Mouse (Mus musculus): Measurements from ENCODE around the gene Tmem229a. TPM values are rescaled to one million over a fixed set of nuclear protein-coding genes. Genes with fewer than 3 reads are reported as not detected.

Tmem229a gene
- polyA plus RNA-seq, 1 experiment from 2014 or later: 1.7 TPM

- H3K9ac ChIP-seq: no peak overlapping the region
- no peak overlapping the region for H3K4me3 ChIP-seq (replicated peaks)
- H3K9me3 ChIP-seq: no peaks in the 10 kb centered on the region
- H3K4me2 ChIP-seq: no peak overlapping the region
- peaks cover 5% of the 10 kb centered on the region; the same call in 1 of the 2 replicates for H3K27me3 ChIP-seq
- H3K27ac ChIP-seq: no peak overlapping the region
- H3K36me3 ChIP-seq (replicated peaks): no peaks in the 10 kb centered on the region
- no peak for ATAC-seq (ENCODE audit: low FRiP score)
- 85% methylated on average over 5 of the region's 5 CpGs for WGBS
- H3K4me1 ChIP-seq: peaks cover 11% of the 10 kb centered on the region; the same call in 1 of the 2 replicates
Observed at GRCm38 (mm10) chr6:24952341-24952740, 3.8 kb downstream of the Tmem229a start.

DNA sequence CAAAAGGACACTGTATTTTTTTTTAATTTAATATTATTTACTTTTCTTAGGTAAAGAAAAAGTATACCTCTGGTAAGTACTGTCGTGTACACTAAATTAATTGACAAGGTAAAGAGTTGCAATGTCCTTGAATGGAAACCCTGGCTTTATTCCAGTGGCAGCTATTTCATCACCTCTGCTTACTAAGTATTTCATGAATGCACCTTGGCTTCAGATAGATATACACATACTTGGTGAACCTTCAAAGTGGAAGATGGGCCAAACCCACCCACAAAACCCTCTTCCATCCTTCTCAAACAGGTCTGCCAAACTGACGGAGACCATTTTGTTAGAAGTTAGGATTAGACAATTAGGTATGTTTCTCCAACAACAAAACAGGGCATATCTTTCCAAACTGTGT, 5.4 kb downstream of the Tmem229a start:
- 93% methylated on average over 2 of the region's 2 CpGs for WGBS
- H3K9me3 ChIP-seq: no peaks in the 10 kb centered on the region
- H3K4me1 ChIP-seq: peaks cover 6% of the 10 kb centered on the region; the same call in 1 of the 2 replicates

DNA sequence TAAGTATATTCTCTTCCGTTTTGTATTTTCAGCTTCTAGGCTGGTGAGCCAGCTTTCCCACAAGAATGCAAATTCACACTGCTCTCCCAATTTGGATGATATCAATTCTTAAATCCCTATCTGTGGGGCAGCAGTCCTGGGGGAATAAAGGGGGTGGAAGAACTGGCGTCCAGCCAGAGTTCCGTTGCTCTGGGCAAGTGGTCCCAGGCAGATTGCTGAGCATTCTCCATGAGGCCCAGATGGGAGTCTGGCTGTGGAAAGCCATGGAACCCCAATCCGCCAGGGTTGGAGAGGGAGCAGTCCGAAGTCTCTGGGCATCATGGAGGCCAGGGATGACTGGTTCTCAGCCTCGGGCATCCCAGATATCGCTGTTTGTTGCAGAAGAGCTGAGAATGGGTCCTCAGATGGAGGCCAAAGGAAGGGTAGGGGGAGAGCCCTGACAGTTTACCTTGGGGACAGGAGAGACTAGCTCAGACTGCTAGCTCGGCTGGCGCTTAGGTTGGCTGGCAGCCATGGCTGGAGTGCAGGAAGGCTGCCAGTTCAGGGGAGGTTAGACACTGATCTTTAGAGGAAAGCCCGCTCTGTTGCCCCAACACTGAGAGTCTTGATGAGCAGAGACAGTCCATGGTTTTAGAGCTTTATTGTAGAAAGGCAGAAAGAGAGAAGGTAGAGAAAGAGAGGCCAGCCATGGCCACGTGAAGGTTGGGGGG, 30.9 kb downstream of the Tmem229a start:
- H3K4me2 ChIP-seq: no peak overlapping the region
- no peak for ATAC-seq (ENCODE audit: low FRiP score)
- no peak overlapping the region for H3K27ac ChIP-seq
- H3K9me3 ChIP-seq: no peaks in the 10 kb centered on the region
- no peak overlapping the region for H3K4me3 ChIP-seq (replicated peaks)
- no peaks in the 10 kb centered on the region for H3K27me3 ChIP-seq
- no peaks in the 10 kb centered on the region for H3K36me3 ChIP-seq (replicated peaks)
- 91% methylated on average over 11 of the region's 11 CpGs for WGBS
- H3K9ac ChIP-seq: no peak overlapping the region
- no peaks in the 10 kb centered on the region for H3K4me1 ChIP-seq

More for the DNA sequence above, 5.4 kb downstream of the Tmem229a start:
- Histone ChIP-seq H3K27ac (no peak overlapping the region), H3K4me3 (replicated peaks) (no peak overlapping the region), H3K36me3 (replicated peaks) (no peaks in the 10 kb centered on the region), H3K27me3 (peaks cover 5% of the 10 kb centered on the region; the same call in 1 of the 2 replicates), H3K9ac (no peak overlapping the region), H3K4me2 (no peak overlapping the region)
- no peak for ATAC-seq (ENCODE audit: low FRiP score)

GRCm38 (mm10) chr6:24913591-24913990, 42.5 kb downstream of the Tmem229a start:
- Histone ChIP-seq H3K27me3 (no peaks in the 10 kb centered on the region), H3K36me3 (replicated peaks) (no peaks in the 10 kb centered on the region), H3K4me2 (no peak overlapping the region), H3K9me3 (no peaks in the 10 kb centered on the region), H3K9ac (no peak overlapping the region), H3K4me3 (replicated peaks) (no peak overlapping the region), H3K27ac (no peak overlapping the region), H3K4me1 (no peaks in the 10 kb centered on the region)
- 95% methylated on average over 2 of the region's 2 CpGs for WGBS
- ATAC-seq (ENCODE audit: low FRiP score): no peak

DNA sequence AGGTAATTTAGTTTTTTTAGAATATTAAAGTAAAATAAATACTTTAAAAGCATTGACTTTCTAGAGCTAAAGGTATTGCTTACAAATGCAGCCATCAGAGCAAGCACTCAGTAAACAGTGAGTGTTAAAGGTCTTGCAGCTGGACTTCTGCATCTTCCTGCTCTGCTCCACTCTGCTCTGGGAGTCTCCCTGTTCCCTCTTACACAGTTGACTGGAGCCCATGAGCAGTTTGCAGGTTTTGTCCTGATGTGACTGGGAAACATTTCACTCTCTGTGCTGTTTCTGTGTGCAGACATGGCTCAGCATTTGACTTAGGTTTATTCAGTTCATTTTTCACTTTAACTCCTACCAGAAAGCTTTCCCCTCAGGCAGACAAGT, 45.4 kb downstream of the Tmem229a start:
- Histone ChIP-seq H3K9ac (no peak overlapping the region), H3K9me3 (no peaks in the 10 kb centered on the region), H3K36me3 (replicated peaks) (no peaks in the 10 kb centered on the region), H3K27me3 (no peaks in the 10 kb centered on the region), H3K4me1 (no peaks in the 10 kb centered on the region), H3K4me3 (replicated peaks) (no peak overlapping the region), H3K27ac (no peak overlapping the region), H3K4me2 (no peak overlapping the region)
- ATAC-seq (ENCODE audit: low FRiP score): no peak

- Histone ChIP-seq H3K4me3 (replicated peaks) (no peak overlapping the region), H3K36me3 (replicated peaks) (no peaks in the 10 kb centered on the region), H3K27ac (no peak overlapping the region), H3K4me1 (no peaks in the 10 kb centered on the region), H3K9ac (no peak overlapping the region), H3K27me3 (no peaks in the 10 kb centered on the region), H3K4me2 (no peak overlapping the region), H3K9me3 (no peaks in the 10 kb centered on the region)
- 75% methylated on average over 2 of the region's 2 CpGs for WGBS
- no peak for ATAC-seq (ENCODE audit: low FRiP score)
Observed at GRCm38 (mm10) chr6:24910016-24910727, 45.9 kb downstream of the Tmem229a start.

GRCm38 (mm10) chr6:24907824-24908223, 48.3 kb downstream of the Tmem229a start:
- WGBS: 92% methylated on average over 2 of the region's 2 CpGs
- no peak for ATAC-seq (ENCODE audit: low FRiP score)
- Histone ChIP-seq H3K27me3 (no peaks in the 10 kb centered on the region), H3K9ac (no peak overlapping the region), H3K4me3 (replicated peaks) (no peak overlapping the region), H3K4me1 (no peaks in the 10 kb centered on the region), H3K9me3 (no peaks in the 10 kb centered on the region), H3K36me3 (replicated peaks) (no peaks in the 10 kb centered on the region), H3K27ac (no peak overlapping the region), H3K4me2 (no peak overlapping the region)

GRCm38 (mm10) chr6:24905101-24905500, 51.0 kb downstream of the Tmem229a start:
- Histone ChIP-seq H3K27me3 (no peaks in the 10 kb centered on the region), H3K4me3 (replicated peaks) (no peak overlapping the region), H3K9ac (no peak overlapping the region), H3K9me3 (no peaks in the 10 kb centered on the region), H3K36me3 (replicated peaks) (no peaks in the 10 kb centered on the region), H3K4me1 (no peaks in the 10 kb centered on the region), H3K27ac (no peak overlapping the region), H3K4me2 (no peak overlapping the region)
- ATAC-seq (ENCODE audit: low FRiP score): no peak
- 85% methylated on average over 3 of the region's 3 CpGs for WGBS

Other genes starting within 250 kb of the Tmem229a start
- not detected in 2 replicates for gene Hyal6, start 223.1 kb downstream of the Tmem229a start, polyA plus RNA-seq (2016; fragmentation: Nextera tagmentation; extraction: Ambion mirVana)
- not detected in 2 replicates for gene Hyal4, start 208.0 kb downstream of the Tmem229a start, polyA plus RNA-seq (2016; fragmentation: Nextera tagmentation; extraction: Ambion mirVana)
- gene Spam1, start 165.1 kb downstream of the Tmem229a start, polyA plus RNA-seq (2016; fragmentation: Nextera tagmentation; extraction: Ambion mirVana): not detected in 2 replicates
- gene Hyal5, start 98.3 kb downstream of the Tmem229a start, polyA plus RNA-seq (2016; fragmentation: Nextera tagmentation; extraction: Ambion mirVana): not detected in 2 replicates